Mouse (Mus musculus) testis, postnatal 14 days (tissue): ENCODE results near the gene Acvr2a.
A peak's percentile ranks its signal among the peaks of the same experiment; 100 is the strongest.
"Not testable (repeated sequence)": the region's sequence is repeated elsewhere in the genome, so short reads cannot be mapped to it uniquely, and the experiment has no call there.

Experiments used
- DNase-seq: peaks from one replicate; pipeline ENCODE4 v3.0.0; 2021; ENCODE audit warnings: low spot score

Acvr2a gene

DNA sequence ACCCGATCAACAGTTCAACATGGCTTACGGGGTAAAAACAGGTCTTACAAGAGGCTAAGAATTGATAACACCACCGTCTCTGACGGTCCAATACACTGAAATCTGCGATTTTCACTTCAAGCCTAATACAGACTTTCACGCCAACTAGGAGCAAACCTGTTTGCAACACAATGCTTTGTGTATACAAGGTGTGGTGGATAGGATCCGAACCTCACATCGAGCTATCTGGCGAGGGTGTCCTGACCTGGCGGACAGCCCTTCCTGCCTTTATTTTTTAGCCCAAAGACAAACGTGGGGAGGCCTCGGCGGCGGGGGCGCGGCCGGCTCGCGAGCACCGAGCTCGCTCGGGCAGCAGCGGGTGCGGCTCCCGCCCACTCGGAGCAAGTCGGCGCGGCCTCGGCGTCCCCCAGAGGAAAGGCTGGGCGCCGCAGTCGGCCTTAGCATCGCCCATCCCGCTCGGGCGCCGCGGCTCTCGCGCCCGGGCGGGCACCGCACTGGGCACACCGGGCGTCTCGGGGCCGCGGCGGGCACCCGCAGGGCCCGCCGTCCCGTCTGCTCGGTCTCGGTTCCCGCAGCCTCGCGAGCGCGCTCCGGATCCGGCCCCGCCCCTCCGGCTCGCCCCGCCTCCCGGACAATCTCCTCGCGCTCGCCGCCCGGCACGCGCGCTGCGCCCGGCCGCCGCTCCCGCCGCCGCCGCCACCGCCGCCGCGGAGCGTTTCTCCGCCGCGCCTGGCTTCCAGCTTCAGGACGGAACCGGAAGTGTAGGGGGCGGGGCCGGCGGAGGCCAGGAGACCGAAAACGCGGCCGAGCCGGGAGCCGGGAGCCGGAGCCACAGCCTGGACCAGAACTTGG lies at the start of gene Acvr2a:
Gene Acvr2a (plus strand): TSS at position 739 of the 852 bp plus-strand sequence.
- DNase-seq: peak; percentile 91

DNA sequence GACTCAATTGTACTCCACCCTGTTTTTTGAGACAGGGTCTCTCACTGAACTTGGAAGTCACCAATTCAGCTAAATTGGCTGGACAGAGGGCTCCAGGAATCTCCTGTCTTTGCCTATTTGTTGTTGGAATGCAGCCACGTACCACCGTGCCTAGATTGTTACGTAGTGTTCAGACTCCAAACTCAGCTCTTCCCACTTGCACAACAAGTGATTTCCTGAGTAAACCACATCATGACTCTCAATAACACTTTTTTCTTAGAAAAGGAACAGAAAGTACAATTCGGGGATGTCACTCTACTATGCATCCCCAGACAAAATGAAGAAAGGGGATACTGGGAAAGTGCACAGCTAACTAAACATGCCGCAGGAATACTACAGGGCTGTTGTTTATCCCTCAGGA lies 47.4 kb upstream of the Acvr2a start:
- no peak for DNase-seq

DNA sequence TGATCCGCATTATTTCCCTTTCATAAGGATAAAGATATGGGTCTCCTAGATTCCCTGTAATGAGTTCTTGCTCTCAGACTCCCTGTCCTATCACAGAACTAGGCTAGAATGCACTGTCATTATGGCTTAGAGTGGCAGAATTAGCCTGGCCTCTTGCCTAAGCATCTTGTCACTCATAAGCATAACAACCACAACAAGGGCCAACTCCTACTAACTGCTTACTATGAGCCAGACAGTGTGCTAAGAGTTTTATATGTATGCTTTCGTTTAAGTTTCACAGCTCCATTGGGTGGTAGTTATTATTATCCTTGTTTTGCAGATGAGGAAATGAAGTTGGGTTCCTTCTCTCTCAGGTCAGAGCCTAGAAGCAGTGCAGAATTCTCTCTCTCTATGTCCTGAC lies 46.1 kb upstream of the Acvr2a start:
- DNase-seq: no peak

DNA sequence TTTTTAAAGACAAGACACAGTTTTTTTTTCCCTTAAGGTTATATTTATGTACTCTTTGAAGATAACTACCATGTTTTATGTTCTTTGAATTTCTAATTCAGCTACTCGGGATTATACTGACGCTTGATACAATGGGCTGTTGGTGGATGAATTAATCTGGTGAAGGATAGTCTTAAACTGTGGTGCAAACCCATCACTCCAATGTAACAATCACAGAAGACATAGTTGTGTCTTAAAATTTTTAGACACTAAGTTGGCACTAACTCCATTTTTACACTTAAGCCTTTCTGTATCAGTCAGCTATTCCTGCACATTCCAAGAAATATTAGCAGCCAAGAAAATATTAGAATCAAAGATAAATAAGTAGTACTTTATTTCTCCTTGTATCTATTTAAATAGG lies 45.7 kb upstream of the Acvr2a start:
- DNase-seq: no peak

DNA sequence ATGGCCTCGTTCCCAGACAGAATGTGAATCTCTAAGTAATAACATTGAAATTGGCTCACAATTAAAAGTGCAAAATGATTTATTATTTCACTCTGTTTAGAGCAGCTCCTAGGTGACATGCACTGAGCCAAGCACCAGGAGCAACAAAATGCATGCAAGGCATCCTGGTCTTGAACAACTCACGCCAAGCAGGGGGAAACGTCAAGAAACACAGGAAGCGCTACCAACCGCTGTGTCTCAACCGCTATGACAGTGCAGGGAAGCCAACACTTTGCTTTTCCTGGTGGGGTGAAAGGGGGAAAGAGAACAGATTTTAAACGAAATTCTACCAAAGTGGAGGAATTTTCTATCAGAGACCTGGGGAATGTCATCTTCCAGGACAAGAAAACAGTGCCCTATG lies 43.8 kb upstream of the Acvr2a start:
- DNase-seq: no peak

DNA sequence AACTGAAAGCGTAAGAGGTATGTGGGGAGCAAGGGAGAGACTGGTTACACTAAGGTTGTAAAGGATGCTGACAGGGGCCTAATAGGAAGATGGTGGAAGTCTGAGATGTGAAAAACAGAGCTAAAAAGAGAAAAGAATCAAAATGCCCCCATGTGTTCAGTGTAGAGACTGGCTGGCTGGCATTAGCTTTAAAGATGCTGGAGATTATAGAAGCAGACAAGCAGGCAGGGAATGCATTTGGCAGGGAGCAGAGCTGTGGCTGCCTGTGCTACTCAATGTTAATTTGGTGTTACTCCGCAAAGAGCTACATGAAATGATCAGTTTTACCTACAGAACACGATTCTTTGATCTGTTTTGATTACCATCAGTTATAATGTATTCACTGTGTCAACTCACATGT lies 43.3 kb upstream of the Acvr2a start:
- DNase-seq: no peak

DNA sequence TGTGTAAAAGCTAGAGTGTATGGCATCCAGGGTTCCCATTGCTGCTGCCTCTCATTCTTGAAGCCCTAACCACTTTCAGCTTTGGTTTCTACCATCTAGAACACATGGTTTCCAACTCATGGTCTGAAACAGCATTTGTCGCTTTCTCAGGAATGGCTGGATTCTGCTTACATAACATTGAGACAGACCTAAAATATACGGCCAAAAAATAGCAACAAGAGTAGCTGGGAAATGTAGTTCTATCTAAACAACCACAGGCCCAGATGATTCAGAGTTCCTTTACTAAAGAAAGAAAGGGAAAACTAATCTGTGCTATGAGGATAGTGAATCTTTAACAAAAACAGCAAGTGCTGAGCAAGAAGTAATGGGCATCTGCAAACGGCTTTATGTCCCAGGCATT lies 38.6 kb upstream of the Acvr2a start:
- no peak for DNase-seq

DNA sequence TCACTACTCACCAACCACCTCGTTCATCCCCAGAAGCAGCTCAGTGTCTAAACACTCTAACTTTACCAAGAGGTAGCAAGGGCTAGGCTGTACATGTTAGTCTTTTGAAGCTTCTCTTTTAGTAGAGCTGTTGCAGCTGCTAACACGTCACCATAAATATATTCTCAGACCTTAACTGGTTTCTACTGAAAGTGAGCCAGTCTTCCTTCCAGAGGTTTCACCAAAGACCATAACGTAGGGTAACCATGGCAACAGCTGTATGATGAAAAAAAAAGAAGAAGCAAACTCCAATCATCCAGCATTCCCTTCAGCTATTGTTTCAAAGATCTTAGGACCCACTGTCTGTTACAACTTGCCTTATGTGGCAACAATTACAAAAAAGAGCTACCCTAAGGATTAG lies 25.0 kb upstream of the Acvr2a start:
- no peak for DNase-seq

DNA sequence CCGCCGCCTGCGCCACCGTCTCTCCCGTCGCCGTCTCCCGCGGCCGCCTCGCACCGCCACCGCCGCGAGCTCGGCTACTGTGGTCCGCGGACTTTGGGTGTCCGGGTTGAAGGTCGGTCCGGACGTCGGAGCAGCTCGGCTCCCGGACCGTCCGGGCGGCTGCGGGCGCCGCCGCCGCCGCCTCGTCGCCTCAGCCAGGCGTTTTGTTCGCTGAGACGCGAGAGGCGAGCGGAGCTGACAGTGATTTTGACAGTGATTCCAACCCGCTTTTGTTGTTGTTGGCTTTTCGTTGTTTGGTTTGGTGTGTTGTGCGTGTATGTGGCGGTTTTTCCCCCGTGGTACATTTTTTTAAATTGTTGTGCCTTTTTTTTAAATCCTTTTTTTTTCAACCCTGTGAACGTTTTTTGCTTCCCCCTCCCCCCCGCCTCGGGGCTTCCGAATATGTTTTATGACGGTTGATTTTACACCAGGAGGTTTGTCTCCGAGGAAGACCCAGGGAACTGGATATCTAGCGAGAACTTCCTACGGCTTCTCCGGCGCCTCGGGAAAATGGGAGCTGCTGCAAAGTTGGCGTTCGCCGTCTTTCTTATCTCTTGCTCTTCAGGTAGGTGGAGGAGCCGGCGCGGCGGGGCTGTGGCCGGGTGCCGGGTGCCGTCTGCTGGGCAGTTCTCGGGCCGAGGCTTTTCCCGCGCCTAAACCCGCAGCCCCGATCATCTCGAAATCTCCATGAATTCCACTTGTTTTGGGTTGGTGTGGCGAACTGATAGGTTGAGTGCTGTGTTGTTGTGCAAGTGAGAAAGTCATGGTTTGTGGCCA lies 522 bp downstream of the Acvr2a start:
- peak; percentile 61 for DNase-seq

DNA sequence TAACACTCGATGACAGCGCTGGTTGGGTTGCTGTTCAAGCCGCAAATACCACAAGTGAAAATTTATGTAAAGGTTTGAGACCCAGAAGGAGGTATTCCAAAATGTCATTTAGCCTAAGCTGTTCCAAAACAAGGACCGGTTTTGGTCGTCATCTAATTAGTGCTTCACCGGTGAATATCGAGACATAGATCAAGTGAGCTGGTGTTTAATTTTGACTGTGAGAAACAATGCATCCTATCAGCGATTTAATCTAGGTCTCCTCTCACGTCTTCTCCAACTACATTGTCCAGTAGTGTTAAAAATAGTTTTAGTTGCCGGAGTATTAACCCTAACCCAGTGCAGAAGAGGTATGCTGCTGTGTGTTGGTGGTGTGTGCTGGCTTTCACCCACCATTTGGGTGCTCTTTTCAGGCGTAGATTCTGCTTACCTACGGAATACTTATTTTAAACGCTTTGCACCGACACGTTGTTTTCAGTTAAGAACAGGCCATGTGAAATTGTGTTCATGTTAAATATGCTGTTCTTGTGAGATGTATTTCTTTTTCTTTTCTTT lies 1.2 kb downstream of the Acvr2a start:
- DNase-seq: no peak

DNA sequence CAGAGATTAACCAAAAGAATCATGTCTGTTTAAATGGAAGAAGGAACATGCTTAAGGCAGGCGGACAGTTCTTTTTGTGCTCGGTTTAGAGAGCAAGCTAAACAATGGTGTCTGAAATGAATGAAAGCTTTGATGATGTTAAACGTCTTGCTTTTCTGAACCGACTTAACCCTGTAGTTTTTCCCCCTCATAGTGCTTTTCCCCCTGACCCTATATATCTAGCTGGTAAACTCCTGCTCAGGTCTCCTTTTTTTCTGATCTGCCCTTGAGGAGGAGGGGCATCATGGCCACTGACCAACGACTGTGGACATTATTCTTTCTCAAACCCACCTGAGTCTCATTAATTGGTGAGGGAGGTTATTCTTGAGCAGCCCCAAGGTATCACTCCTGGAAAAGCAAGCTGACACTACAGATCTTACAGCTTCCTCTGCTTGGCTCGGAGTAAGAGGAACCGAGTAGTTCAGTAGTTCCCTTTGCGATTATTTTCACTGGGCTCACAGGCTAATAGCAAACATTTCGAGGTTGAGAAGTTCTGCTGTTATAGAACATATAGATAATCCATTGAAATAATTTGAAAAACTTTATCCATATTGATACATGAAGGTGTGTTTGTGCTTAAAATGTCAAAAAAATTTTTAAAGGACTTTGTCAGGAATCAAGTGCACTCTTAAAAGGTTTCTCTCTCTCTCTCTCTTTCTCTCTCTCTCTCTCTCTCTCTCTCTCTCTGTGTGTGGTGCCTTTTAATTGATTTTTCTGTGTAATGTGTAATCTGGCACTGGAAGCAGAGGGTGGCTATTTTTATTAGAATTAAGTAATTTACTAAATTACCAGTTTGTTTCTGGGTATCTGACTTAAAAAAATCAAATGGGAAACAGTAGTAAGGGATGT lies 2.5 kb downstream of the Acvr2a start:
- DNase-seq: no peak

DNA sequence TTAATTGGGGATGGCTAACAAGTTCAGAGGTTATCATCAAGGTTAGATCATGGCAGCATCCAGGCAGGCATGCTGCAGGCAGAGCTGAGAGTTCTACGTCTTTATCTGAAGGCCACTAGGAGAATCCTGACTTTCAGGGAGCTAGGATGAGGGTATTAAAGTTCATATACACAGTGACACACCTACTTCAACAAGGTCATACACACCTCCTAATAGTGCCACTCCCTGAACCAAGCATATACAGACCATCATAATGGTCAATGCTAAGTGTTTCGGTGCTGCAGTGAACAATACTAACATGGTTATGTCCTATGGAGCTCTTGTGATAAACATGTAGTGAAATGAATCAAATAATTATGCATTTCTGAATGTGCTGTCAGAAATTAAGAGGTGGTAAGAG lies 12.0 kb downstream of the Acvr2a start:
- DNase-seq: no peak

DNA sequence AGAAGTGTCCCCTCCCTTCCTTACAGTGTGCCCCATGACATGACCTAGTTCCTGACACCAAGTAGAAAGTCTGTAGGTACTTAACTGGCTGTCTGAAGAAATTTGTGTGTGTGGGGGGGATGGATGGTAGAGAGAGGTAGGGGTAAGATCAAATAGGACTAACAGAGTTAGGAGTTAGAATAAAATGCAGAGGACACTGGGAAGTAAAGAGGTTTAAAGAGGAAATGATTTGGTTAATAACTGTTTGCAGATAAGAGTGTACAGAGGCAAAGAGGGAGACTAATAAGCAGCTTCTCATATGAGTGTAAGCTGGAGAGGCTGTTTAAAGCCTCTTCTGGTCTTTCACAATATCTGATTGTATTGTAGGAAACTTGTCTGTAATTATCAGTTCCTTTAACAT lies 12.5 kb downstream of the Acvr2a start:
- DNase-seq: no peak

DNA sequence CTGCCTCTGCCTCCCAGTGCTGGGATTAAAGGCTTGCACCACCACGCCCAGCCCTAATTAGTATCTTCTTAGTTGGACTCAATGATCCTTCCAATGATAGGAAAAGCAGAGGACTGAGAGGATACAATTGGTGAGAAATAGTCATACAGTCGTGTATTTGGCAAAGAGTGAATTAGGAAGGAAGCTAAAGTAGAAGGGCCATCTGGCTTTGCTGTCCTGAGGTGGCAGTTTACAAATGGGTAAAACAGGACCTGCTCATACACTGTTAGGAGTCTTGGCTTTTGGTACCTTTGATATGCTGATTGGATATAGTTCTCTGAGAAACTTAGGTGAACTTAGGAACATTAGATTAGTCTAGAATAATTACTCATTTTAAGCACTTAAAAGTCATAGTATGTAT lies 16.6 kb downstream of the Acvr2a start:
- no peak for DNase-seq

DNA sequence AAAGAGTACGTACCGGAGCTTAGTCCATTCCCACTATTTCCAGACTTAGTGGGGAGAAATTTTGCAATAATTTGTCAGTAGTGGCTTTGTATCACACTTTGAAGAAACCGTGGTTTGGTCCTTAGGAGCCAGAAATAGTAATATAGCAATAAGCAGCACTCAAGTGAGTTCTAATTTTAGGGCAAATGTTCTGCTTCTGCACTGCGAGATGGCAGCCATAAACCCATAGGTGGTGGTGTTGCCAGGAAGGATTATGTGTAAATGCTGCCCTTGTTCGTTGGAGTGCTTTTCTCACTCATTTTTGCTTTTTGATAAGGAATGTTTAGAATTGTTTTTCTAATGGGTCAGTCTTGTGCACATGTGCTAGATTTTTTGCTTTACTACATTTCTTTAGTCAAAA lies 18.4 kb downstream of the Acvr2a start:
- DNase-seq: no peak

DNA sequence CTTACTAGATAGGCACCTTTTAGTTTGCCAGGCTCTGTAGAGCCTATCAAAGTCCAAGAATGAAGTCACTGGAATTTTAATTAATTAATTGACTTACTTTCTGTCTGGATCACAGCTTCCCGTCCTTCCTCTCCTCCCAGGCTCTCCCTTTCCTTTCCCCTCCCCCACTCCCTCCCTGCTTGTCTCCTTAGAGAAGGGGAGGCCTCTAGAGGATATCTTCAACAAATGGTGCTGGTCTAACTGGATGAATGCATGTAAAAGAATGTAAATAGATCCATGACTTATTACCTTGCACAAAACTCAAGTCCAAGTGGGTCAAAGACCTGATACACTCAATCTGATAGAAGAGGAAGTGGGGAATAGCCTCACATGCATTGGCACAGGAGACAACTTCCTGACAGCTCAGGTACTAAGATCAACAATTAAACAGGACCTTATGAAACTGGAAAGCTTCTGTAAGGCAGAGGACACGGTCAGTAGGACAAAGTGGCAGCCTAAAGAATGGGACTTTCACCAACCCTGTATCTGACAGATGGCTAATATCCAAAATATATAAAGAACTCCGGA lies 20.1 kb downstream of the Acvr2a start:
- DNase-seq: no peak

DNA sequence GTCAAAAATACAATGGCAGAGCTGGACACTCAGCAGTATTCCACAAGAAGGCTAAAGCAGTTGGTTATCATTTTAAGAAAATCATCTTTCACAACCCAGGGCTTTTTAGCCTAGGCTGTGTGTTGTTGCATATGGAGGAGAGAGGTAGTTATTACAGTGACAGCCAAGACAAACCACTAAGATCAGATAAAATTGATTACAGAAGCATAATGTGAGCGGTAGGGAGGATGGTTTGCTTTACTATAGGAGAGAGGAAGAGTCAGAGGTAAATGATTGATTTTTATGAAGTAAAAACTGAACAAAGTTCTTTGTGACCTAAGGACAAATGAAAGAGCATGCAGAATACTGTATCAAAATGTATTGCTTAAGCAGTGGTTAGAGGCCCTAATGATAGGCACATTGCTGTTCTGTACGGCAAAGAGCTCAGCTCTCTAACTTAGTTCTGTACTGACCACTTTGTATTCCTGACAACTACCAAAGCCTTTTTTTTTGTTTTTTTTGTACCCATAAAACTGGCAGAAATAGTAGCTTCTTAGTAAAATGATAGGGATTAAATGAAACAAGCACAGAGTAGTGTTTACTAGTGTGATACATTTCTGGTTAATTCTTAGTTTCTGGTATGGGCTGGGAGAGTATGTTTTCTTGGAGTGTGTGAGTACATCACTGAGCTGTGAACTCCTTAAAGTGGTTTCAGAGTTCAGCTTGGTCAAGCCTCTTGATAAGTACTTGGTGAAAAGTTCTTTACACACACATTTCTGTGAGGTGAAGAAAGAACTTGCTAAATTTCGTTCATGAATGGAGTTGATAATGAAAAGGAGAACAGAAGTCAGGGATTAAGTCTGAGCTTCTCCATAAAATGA lies 27.9 kb downstream of the Acvr2a start:
- DNase-seq: no peak

DNA sequence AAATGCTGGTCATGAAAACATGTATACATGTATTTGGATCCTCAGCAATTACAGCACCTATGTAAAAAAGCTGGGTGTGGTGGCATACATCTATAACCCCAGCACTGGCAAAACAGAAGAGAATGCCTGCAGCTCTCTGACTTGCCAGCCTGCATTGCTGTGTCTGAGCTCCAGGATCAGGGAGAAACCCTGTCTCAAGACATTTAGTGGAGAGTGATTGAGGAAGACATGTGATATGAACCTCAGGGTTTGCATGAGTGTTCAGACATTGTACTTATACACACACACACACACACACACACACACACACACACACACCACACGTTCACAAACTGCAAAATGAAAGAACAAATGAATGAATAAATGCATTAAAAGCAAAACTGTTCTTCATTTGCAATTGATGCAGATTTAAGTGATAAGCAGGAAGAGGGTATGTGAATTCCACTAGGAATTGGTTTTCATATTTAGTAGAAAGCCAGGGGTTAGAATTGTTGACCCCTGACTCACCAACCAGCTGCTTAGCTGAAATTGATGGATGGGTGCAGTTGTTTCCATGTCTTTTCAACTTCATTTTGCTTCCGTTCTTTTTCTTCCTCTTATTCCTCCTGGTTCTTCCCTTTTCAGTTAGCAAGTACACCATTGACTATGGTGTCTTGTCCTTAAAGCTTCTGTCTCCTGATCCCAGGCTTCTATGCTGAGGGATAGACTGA lies 32.9 kb downstream of the Acvr2a start:
- no peak for DNase-seq

DNA sequence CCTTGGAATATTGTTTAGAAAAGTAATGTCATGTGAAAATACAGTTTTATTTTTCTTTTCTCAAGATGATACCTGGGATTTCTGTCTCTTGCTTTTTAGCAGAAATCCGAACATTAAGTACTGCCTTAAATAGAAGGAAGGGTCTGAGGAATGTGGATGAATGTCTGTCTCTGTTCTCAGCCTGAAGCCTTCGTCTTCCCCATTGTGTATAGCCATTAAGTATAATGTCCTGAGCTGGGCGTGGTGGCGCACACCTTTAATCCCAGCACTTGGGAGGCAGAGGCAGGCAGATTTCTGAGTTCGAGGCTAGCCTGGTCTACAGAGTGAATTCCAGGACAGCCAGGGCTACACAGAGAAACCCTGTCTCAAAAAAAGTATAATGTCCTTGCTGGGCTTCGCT lies 51.7 kb downstream of the Acvr2a start:
- DNase-seq: not testable (repeated sequence)
